Mouse (Mus musculus) testis, postnatal 10 days (tissue): ENCODE measurements around the gene Sash3.
"Not testable (repeated sequence)": the region's sequence is repeated elsewhere in the genome, so short reads cannot be mapped to it uniquely, and the experiment has no call there.

ENCODE experiments used
- DNase-seq: peaks from one replicate; pipeline ENCODE4 v3.0.0; 2021; ENCODE audit warnings: low spot score

The Sash3 gene

GRCm38 (mm10) chrX:48202995-48203394 lies 56.8 kb downstream of the Sash3 start:
- no peak for DNase-seq

GRCm38 (mm10) chrX:48203763-48204162 lies 57.5 kb downstream of the Sash3 start:
- no peak for DNase-seq

- no peak for DNase-seq
Measured at GRCm38 (mm10) chrX:48204469-48204868, 58.2 kb downstream of the Sash3 start.

- peak; percentile 50 for DNase-seq
Measured at GRCm38 (mm10) chrX:48207761-48208487, 61.7 kb downstream of the Sash3 start.

DNA sequence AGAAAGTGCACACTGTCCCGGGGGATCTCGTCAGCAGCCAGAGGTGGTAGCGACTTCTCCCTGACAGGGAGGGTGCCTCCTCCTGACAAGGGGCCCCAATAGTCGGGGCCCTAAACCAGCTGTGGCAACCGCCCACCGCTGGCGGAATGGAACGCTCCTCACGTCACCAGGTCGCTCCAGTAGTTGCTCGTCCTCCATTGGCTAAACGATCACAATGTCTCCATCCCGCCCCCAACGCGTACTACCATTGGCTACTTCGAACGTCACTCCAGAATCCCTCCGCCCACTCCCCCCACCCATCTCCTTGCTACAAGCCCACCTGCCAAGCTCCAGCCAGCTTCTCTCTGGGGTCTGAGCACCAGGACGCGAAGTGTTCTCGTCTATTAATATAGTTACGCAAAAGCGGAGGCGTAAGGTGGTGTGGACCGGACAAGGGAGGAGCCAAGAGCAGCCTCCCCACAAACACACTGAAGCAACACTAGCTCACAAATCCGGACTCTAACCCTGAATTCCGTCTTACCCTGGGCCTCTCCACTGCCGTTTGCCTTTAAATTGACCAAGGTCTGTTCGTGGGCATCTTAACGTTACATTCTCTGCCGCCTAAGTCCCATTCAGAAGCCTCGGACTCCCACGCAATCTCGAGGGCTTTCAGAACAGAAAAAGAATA lies 62.4 kb downstream of the Sash3 start, which contains the start of gene Zdhhc9:
TSS of gene Zdhhc9 (minus strand) at position 360 of the 667 bp plus-strand sequence.
- DNase-seq = peak; percentile 88

- DNase-seq = not testable (repeated sequence)
Measured at GRCm38 (mm10) chrX:48209746-48210145, 63.5 kb downstream of the Sash3 start.
